Mouse (Mus musculus) brain, embryonic 14.5 days (tissue): ENCODE results near the gene Thbs4.

Experiments
- CTCF ChIP-seq: fragments of 200-500 bp; IDR thresholded peaks from 2 replicates; pipeline ENCODE4 v1.5.1; 2012; ENCODE audit warnings: inconsistent platforms, mild to moderate bottlenecking, moderate library complexity, borderline replicate concordance; ENCODE audit not compliant: insufficient read depth, insufficient read length; ENCODE audit errors: extremely low read depth
- POLR2A ChIP-seq: fragments of 200-500 bp; IDR thresholded peaks from 2 replicates; pipeline ENCODE4 v1.6.1; 2012; ENCODE audit warnings: mild to moderate bottlenecking, inconsistent platforms, borderline replicate concordance; ENCODE audit not compliant: poor library complexity, insufficient read depth, insufficient read length, severe bottlenecking; ENCODE audit errors: extremely low read depth

DNA sequence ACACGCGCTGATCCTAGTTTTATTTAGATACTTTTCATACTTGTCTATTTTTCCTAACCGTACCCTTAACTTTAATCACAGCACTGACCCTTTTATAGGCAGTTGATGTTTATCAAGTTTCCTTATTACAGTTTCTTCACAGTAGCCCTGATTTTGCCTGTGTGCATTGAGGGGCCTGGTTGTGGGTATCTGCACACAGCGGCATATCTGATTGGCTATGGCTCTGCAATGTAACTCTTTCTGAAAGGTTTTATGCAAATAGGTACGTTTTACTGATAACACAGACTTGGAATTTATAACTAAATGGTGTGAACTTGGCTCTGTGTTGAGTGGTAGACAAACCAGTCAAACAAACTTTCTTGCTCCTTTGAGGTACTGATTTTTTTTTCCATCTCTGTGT lies 23.1 kb downstream of the Thbs4 start:
- no peak for TF ChIP-seq POLR2A
- TF ChIP-seq CTCF: no peak
